Mouse (Mus musculus): ENCODE results near the gene Shkbp1.

- TF ChIP-seq CTCF (conservative IDR thresholded peaks at IDR 0.05 in 1 of 2, IDR thresholded peaks at IDR 0.05 in 1 of 2; ENCODE audit: low read depth in 2 of 2, low read length in 2 of 2) (no peak), POLR2A (IDR thresholded peaks at IDR 0.05; ENCODE audit: low read depth, low read length) (no peak), MXI1 (IDR thresholded peaks at IDR 0.05; ENCODE audit: low read depth, low read length) (no peak), POLR2AphosphoS2 (IDR thresholded peaks at IDR 0.05; ENCODE audit: low read depth, low read length) (no peak), MAFK (IDR thresholded peaks at IDR 0.05; ENCODE audit: insufficient replicate concordance, low read length) (no peak), NELFE (IDR thresholded peaks at IDR 0.05; ENCODE audit: low read depth, low read length) (no peak), MAZ (IDR thresholded peaks at IDR 0.05; ENCODE audit: low read depth, low read length) (no peak)
Observed at GRCm38 (mm10) chr7:27359162-27359561, 3.3 kb upstream of the Shkbp1 start.

All from CH12.LX (cell line).